Mouse (Mus musculus): ENCODE measurements around the gene Gm49333. TPM values are rescaled to one million over a fixed set of nuclear protein-coding genes. Genes with fewer than 3 reads are reported as not detected.

Gene Gm49333
- polyA plus RNA-seq, 1 experiment from 2014 or later = not detected

- 84% methylated on average over 9 of the region's 9 CpGs for WGBS
- H3K4me2 ChIP-seq (replicated peaks) = no peak overlapping the region
- peaks cover 3% of the 10 kb centered on the region; the same call in 1 of the 2 replicates for H3K4me1 ChIP-seq
- ATAC-seq (ENCODE audit: insufficient number of reproducible peaks, insufficient read depth, low FRiP score, low TSS enrichment) = no peak
- no peaks in the 10 kb centered on the region for H3K9me3 ChIP-seq
- H3K9ac ChIP-seq = no peak overlapping the region
- H3K27me3 ChIP-seq = no peaks in the 10 kb centered on the region
- H3K36me3 ChIP-seq = peaks cover 40% of the 10 kb centered on the region
- H3K4me3 ChIP-seq = no peak overlapping the region
- no peak overlapping the region for H3K27ac ChIP-seq
Measured at GRCm38 (mm10) chr16:20604705-20605104, 6.7 kb upstream of the Gm49333 start.

- peak overlapping the region; percentile 93 for H3K4me2 ChIP-seq (replicated peaks)
- H3K27ac ChIP-seq = peak overlapping the region; percentile 74
- no peak for ATAC-seq (ENCODE audit: insufficient number of reproducible peaks, insufficient read depth, low FRiP score, low TSS enrichment)
- peak overlapping the region; percentile 77 for H3K9ac ChIP-seq
- WGBS = under 1% methylated on average over 28 of the region's 28 CpGs
- no peaks in the 10 kb centered on the region for H3K27me3 ChIP-seq
- H3K4me3 ChIP-seq = peak overlapping the region; percentile 63
- H3K36me3 ChIP-seq = peaks cover 23% of the 10 kb centered on the region
- H3K4me1 ChIP-seq = peaks cover 10% of the 10 kb centered on the region; the same call in 1 of the 2 replicates
- H3K9me3 ChIP-seq = no peaks in the 10 kb centered on the region
Measured at GRCm38 (mm10) chr16:20610501-20611356, 681 bp upstream of the Gm49333 start.

- Histone ChIP-seq H3K27ac (no peak overlapping the region), H3K4me2 (replicated peaks) (peak overlapping the region; percentile 91), H3K27me3 (peaks cover 29% of the 10 kb centered on the region), H3K9ac (no peak overlapping the region; the same call in 1 of the 2 replicates), H3K9me3 (no peaks in the 10 kb centered on the region), H3K36me3 (peaks cover 8% of the 10 kb centered on the region), H3K4me1 (peaks cover 21% of the 10 kb centered on the region), H3K4me3 (peak overlapping the region; percentile 68)
- 3% methylated on average over 69 of the region's 83 CpGs for WGBS
- ATAC-seq (ENCODE audit: insufficient number of reproducible peaks, insufficient read depth, low FRiP score, low TSS enrichment) = peak; percentile 29; the same call in 1 of the 2 replicates
Measured at GRCm38 (mm10) chr16:20619541-20620398, 8.4 kb downstream of the Gm49333 start.

GRCm38 (mm10) chr16:20620399-20620735, 9.0 kb downstream of the Gm49333 start:
- Histone ChIP-seq H3K9me3 (no peaks in the 10 kb centered on the region), H3K4me1 (peaks cover 21% of the 10 kb centered on the region), H3K9ac (peak overlapping the region; percentile 68), H3K4me3 (peak overlapping the region; percentile 68), H3K27me3 (peaks cover 29% of the 10 kb centered on the region), H3K36me3 (peaks cover 8% of the 10 kb centered on the region), H3K4me2 (replicated peaks) (peak overlapping the region; percentile 91), H3K27ac (no peak overlapping the region)
- no peak for ATAC-seq (ENCODE audit: insufficient number of reproducible peaks, insufficient read depth, low FRiP score, low TSS enrichment)
- under 1% methylated on average over 9 of the region's 9 CpGs for WGBS

- peaks cover 21% of the 10 kb centered on the region for H3K4me1 ChIP-seq
- ATAC-seq (ENCODE audit: insufficient number of reproducible peaks, insufficient read depth, low FRiP score, low TSS enrichment) = peak; percentile 7; the same call in 1 of the 2 replicates
- peaks cover 8% of the 10 kb centered on the region for H3K36me3 ChIP-seq
- WGBS = under 1% methylated on average over 32 of the region's 32 CpGs
- peak overlapping the region; percentile 68 for H3K9ac ChIP-seq
- H3K4me3 ChIP-seq = peak overlapping the region; percentile 68
- peaks cover 29% of the 10 kb centered on the region for H3K27me3 ChIP-seq
- H3K4me2 ChIP-seq (replicated peaks) = peak overlapping the region; percentile 91
- no peaks in the 10 kb centered on the region for H3K9me3 ChIP-seq
- H3K27ac ChIP-seq = 0 out of 2 replicates have a peak overlapping the region, but pooled peaks have one; percentile 23
Measured at GRCm38 (mm10) chr16:20620751-20621190, 9.4 kb downstream of the Gm49333 start.

GRCm38 (mm10) chr16:20621191-20621990, 10.0 kb downstream of the Gm49333 start, which contains the start of gene Camk2n2:
TSS of gene Camk2n2 (minus strand) at chr16:20621287.
- 1% methylated on average over 73 of the region's 92 CpGs for WGBS
- Histone ChIP-seq H3K4me1 (peaks cover 21% of the 10 kb centered on the region), H3K4me3 (peak within 1 kb of the TSS; percentile 68), H3K27me3 (peaks cover 29% of the 10 kb centered on the region), H3K36me3 (peaks cover 8% of the 10 kb centered on the region), H3K4me2 (replicated peaks) (peak within 1 kb of the TSS; percentile 91), H3K9ac (peak within 1 kb of the TSS; percentile 68), H3K9me3 (no peaks in the 10 kb centered on the region), H3K27ac (peak within 1 kb of the TSS; percentile 67)
- peak; percentile 32 for ATAC-seq (ENCODE audit: insufficient number of reproducible peaks, insufficient read depth, low FRiP score, low TSS enrichment)

- ATAC-seq (ENCODE audit: insufficient number of reproducible peaks, insufficient read depth, low FRiP score, low TSS enrichment) = peak; percentile 37
Measured at GRCm38 (mm10) chr16:20621991-20622685, 10.7 kb downstream of the Gm49333 start.

GRCm38 (mm10) chr16:20623211-20623610, 11.8 kb downstream of the Gm49333 start:
- Histone ChIP-seq H3K36me3 (peaks cover 3% of the 10 kb centered on the region; the same call in 1 of the 2 replicates), H3K4me2 (replicated peaks) (no peak overlapping the region), H3K9me3 (no peaks in the 10 kb centered on the region), H3K27ac (no peak overlapping the region), H3K9ac (no peak overlapping the region), H3K4me3 (no peak overlapping the region), H3K27me3 (peaks cover 29% of the 10 kb centered on the region), H3K4me1 (peaks cover 21% of the 10 kb centered on the region)
- no peak for ATAC-seq (ENCODE audit: insufficient number of reproducible peaks, insufficient read depth, low FRiP score, low TSS enrichment)
- 55% methylated on average over 2 of the region's 2 CpGs for WGBS

More at GRCm38 (mm10) chr16:20621991-20622685, 10.7 kb downstream of the Gm49333 start:
- H3K4me3 ChIP-seq = peak overlapping the region; percentile 68
- peaks cover 21% of the 10 kb centered on the region for H3K4me1 ChIP-seq
- peaks cover 29% of the 10 kb centered on the region for H3K27me3 ChIP-seq
- H3K36me3 ChIP-seq = peaks cover 8% of the 10 kb centered on the region
- H3K4me2 ChIP-seq (replicated peaks) = peak overlapping the region; percentile 91
- peak overlapping the region; percentile 67 for H3K27ac ChIP-seq
- H3K9ac ChIP-seq = peak overlapping the region; percentile 68
- no peaks in the 10 kb centered on the region for H3K9me3 ChIP-seq
- 0% methylated on average over 34 of the region's 37 CpGs for WGBS

GRCm38 (mm10) chr16:20628871-20629391, 17.5 kb downstream of the Gm49333 start:
- ATAC-seq (ENCODE audit: insufficient number of reproducible peaks, insufficient read depth, low FRiP score, low TSS enrichment) = no peak
- H3K4me3 ChIP-seq = no peak overlapping the region
- no peaks in the 10 kb centered on the region for H3K4me1 ChIP-seq
- peak overlapping the region; percentile 93; the same call in 1 of the 2 replicates for H3K4me2 ChIP-seq (replicated peaks)
- H3K9ac ChIP-seq = no peak overlapping the region
- WGBS = 49% methylated on average over 11 of the region's 11 CpGs
- H3K27ac ChIP-seq = no peak overlapping the region
- no peaks in the 10 kb centered on the region for H3K36me3 ChIP-seq
- peaks cover 11% of the 10 kb centered on the region for H3K27me3 ChIP-seq
- no peaks in the 10 kb centered on the region for H3K9me3 ChIP-seq

Data from embryonic facial prominence, embryonic 12.5 days (tissue).